Mouse (Mus musculus): ENCODE results near the gene Eif2b3.

Gene Eif2b3

GRCm38 (mm10) chr4:117094626-117095361, 75.6 kb downstream of the Eif2b3 start:
- no peak for DNase-seq (ENCODE audit: low read depth, low spot score)

- peak; percentile 42 for DNase-seq (ENCODE audit: low read depth, low spot score)
Observed at GRCm38 (mm10) chr4:117095551-117096452, 76.6 kb downstream of the Eif2b3 start, which contains the start of gene Ptch2. Ptch2 (plus strand) TSS chr4:117096075.

DNA sequence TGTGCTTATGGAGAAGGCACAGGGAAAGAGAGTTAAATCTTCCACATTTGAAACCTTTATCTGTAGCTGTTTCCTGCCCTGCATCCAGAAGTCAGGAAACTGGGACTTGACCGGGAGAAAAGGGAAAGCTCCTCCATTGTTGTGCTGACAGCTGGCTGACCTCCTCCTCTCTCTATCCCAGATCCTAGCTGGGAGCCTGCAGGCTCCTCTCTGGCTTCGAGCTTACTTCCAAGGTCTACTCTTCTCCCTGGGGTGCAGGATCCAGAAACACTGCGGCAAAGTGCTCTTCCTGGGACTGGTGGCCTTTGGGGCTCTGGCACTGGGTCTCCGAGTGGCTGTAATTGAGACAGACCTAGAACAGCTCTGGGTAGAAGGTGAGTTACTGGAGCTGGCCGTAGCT, 77.5 kb downstream of the Eif2b3 start:
- DNase-seq (ENCODE audit: low read depth, low spot score) = no peak

DNA sequence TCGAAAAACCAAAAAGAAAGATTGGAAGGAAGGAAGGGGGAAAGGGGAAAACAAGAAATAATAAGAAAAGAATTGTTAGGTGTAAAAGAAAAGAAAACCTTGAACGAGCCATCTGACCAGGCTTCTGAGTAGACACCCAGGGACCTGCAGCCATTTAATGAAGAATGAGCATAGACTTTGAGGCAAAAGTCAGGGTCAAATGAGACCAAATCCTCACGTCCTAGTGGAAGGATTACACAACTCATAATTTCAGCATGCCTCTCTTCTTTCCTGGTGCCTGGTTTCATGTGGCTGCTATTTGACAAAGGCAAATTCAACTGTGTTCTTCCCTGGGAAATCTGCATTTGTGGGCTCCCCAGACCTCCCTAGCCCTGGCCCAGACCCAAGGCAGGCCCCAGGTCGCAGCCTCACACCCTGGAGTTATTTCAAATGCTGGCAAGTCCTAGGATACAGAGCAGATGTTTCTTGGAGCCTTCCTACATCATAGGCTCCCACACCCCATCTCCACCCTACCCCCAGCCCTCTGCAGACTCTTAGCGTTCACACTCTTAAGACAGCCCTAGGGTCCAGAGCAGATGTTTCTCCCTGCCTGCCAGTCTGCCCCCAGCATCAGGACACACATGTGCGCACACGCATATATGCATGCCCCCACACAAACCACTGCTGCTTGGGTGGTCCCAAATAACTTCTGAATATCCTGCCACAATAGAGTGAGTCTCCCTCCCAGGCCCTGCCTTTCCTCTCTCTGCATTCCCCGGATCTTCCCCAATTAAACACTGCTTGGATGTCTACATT, 79.0 kb downstream of the Eif2b3 start:
- DNase-seq (ENCODE audit: low read depth, low spot score) = no peak

DNA sequence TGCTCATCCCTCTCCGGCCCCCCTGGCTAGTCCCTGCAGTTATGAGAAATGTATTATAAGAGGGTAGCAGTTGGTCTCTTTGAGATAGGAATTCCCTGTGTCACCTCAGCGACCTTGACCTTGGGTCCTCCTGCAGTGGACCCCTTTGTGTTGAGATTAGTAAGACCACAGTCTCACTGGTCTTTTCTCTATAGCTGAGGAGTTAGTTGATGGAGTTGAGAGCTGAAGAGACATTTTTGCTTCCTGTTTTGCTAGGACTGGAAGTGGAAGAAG, 79.5 kb downstream of the Eif2b3 start:
- DNase-seq (ENCODE audit: low read depth, low spot score) = no peak

DNA sequence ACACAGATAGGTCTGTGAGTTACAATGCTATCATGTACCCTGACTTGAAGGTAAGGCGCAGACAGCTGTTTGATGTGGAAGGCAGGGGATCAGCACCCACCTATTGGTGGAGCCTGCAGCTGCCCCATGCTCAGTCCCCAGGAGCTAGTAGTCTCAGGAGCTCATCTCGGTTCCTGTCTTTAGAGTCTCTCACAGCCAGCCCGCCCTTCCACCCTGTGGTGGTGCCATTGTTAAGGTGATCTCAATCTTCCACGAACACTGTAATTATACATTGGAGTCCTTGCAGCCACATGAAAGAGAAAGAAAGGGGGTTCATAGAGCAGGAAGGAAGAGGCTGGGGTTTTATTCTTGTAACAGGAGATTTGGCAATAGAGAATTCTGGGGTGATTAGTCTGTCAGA, 80.8 kb downstream of the Eif2b3 start:
- no peak for DNase-seq (ENCODE audit: low read depth, low spot score)

DNA sequence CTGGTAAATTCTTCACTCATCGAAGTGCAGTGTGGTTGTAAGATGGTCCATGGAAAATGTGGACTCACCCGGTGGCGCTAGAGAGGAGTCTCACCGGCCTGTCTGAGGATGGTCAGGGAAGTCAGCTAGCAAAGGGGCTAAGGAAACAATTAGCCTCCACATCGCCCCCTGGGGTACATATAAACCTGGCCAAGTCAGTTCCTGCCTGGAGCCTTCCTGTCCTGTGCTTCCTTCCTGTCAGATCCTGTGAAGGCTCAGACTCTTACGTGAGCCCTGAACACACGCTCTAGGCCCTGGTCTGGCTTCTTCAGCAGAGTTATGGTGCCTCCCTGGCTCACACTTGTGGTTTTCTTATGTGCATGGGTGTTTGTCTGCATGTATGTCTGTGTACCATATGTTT, 82.0 kb downstream of the Eif2b3 start:
- DNase-seq (ENCODE audit: low read depth, low spot score) = no peak

DNA sequence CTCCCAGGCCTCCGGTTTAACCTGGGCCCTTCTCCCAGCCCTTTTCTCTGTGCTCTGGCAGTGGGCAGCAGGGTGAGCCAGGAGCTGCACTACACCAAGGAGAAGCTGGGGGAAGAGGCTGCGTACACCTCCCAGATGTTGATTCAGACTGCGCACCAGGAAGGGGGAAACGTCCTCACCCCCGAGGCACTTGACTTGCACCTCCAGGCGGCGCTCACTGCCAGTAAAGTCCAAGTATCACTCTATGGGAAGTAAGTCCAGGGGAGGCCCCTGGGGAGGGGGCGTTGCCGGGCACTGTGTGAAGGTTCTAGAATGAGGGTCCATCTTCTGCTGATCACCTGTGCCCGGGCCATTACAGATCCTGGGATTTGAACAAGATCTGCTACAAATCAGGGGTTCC, 85.5 kb downstream of the Eif2b3 start:
- DNase-seq (ENCODE audit: low read depth, low spot score) = no peak

DNA sequence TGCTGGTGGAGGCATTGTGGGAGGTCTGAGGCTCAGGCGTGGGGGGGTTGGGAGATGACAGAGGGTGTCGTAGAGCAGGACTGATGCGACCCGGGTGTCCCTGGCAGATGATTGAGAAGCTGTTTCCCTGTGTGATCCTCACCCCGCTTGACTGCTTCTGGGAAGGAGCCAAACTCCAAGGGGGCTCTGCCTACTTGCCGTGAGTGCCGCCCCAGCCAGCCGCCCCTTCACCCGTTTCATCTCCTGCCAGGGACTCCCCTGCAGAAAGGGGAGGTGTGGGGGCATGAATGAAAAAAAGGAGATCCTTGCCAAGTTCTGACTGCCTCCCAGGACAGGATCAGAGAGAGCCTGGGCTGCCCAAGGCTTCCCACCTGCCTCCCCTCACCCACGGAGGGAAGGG, 85.9 kb downstream of the Eif2b3 start:
- DNase-seq (ENCODE audit: low read depth, low spot score) = no peak

DNA sequence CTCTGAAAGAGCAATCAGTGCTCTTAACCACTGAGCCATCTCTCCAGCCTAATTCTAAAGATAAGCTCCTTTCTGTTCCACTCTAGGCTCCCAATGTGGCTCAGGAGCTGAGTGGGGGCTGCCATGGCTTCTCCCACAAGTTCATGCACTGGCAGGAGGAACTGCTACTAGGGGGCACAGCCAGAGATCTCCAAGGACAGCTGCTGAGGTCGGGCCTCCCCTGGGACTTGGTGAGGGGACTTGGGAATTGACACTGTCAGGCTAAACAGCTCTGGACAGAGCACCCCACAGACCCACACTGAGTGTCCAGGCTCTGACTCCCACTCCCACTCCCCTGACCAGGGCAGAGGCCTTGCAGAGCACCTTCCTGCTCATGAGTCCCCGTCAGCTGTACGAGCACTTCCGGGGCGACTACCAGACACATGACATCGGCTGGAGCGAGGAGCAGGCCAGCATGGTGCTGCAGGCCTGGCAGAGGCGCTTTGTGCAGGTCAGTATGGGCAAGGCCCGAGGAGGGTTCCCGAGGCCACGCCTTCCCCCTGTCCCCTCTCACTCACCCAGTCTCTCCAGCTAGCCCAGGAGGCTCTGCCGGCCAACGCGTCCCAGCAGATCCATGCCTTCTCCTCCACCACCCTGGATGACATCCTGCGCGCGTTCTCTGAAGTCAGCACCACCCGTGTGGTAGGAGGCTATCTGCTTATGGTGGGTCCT, 88.8 kb downstream of the Eif2b3 start:
- DNase-seq (ENCODE audit: low read depth, low spot score) = no peak

DNA sequence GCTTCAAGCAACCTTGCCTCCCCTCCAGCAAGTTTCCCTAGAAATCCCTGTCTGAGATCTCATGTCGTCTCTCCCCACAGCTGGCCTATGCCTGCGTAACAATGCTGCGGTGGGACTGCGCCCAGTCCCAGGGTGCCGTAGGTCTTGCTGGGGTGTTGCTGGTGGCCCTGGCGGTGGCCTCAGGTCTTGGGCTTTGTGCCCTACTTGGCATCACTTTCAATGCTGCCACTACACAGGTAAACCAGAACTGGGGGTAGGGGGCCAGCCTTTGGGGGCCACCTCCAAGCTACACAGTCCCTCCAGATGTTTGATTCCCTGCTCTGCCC, 89.3 kb downstream of the Eif2b3 start:
- DNase-seq (ENCODE audit: low read depth, low spot score) = no peak

GRCm38 (mm10) chr4:117109330-117109729, 90.1 kb downstream of the Eif2b3 start:
- no peak for DNase-seq (ENCODE audit: low read depth, low spot score)

DNA sequence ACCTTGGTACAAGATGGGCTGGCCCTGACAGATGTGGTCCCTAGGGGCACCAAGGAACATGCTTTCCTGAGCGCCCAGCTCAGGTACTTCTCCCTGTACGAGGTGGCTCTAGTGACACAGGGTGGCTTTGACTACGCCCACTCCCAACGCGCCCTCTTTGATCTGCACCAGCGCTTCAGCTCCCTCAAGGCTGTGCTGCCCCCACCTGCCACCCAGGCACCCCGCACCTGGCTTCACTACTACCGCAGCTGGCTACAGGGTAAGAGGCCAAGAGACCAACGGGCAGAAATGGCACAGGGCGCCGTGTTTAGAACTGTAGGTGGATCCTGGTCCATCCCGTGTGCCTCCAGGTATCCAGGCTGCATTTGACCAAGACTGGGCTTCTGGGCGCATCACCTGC, 91.0 kb downstream of the Eif2b3 start:
- DNase-seq (ENCODE audit: low read depth, low spot score) = no peak

DNA sequence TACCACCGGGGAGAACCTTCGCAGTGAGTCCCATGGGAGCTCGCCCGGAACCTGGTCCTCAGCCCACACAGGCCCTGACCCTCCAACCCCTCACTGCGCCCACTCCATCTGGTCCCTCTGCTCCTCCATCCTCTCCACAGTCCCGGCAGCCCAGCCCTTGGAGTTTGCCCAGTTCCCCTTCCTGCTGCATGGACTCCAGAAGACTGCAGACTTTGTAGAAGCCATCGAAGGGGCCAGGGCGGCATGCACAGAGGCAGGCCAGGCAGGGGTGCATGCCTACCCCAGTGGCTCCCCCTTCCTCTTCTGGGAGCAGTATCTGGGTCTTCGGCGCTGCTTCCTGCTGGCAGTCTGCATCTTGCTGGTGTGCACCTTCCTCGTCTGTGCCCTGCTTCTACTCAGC, 91.8 kb downstream of the Eif2b3 start:
- DNase-seq (ENCODE audit: low read depth, low spot score) = no peak

- no peak for DNase-seq (ENCODE audit: low read depth, low spot score)
Observed at GRCm38 (mm10) chr4:117113237-117113636, 94.0 kb downstream of the Eif2b3 start.

DNA sequence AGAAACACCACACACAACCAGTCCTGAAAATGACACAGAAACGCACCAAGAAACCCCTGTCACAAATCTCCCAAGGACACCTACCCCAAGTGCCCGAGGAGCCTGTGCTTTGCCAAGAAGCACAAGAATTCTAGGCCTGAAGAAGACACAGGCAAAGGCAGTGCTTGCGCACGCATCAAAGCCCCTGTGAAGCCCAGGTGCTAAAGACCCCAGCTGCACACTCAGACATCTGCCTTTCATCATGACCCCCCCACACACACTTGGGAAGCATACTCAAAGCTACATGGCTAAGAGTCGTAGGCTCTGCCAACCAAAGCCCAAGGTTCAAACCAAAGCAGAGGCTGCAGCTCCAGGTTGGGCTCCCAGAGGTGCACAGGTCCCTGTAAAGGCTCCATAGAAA, 96.4 kb downstream of the Eif2b3 start:
- no peak for DNase-seq (ENCODE audit: low read depth, low spot score)

- DNase-seq (ENCODE audit: low read depth, low spot score) = no peak
Observed at GRCm38 (mm10) chr4:117117931-117118330, 98.7 kb downstream of the Eif2b3 start.

DNA sequence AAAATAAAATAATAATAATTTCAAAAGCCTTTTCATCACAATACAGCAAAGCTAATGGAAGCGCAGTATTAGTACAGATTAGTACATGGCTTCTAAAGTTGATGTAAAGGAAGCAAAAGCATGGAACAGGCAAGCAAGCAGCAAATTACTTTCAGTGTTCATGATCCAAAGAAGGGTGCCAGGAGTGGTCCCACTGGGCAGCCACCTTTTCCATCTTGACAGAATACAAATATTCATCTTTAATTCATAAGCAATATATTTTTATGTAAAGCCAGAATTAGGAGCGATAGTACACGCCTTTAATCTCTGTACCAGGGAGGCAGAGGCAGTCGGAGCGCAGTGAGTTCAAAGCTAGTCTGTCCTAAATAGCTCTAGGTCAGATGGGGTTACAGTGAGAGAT, 100.4 kb downstream of the Eif2b3 start:
- no peak for DNase-seq (ENCODE audit: low read depth, low spot score)

GRCm38 (mm10) chr4:117120052-117120444, 100.8 kb downstream of the Eif2b3 start:
- DNase-seq (ENCODE audit: low read depth, low spot score) = no peak

DNA sequence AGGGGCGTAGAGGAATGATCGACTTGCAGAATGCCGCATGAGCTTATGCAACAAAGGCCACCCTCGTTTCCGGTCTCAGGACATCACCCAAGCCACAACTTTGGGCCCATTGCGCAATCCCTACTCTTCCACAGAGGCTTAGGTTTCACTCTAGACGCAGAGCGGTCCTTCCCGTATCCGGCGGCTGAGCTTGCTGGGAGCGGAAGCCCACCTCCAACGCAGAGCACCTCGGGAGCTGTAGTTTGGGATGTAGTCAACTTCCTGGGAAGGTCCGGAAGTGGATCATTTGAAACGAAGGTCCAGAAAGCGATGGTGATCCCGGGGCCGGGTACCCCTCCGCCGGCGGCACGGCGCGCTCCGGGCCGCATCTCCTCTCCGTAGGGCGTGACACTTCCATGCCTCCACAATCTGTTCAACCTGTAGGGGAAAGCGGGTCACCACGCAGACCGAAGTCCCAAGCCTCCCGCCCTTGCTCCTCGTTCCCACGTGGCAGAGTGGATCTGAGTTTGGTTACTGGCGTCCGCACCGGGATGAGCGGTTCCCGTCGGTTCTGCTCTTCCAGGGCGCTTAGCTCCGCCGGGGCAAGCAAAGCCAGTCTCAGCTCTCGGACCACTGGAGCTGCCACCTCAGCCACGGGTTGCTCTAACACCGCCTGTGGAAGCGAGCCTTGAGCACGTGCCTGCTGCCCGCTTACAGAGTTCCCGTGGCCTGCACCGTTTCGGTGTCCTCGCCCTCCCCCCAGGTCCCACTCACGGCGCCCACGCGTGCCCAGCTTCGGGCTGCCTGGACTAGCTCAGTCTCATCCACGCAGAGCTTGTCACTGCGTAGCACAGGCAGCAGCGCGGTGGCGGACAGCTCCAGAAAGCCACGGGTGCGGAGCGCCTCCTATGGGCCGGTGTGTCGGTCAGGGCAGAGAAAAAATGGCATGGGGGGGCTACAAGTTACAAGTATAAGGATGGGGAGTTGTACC, 101.5 kb downstream of the Eif2b3 start:
- peak; percentile 90 for DNase-seq (ENCODE audit: low read depth, low spot score)

DNA sequence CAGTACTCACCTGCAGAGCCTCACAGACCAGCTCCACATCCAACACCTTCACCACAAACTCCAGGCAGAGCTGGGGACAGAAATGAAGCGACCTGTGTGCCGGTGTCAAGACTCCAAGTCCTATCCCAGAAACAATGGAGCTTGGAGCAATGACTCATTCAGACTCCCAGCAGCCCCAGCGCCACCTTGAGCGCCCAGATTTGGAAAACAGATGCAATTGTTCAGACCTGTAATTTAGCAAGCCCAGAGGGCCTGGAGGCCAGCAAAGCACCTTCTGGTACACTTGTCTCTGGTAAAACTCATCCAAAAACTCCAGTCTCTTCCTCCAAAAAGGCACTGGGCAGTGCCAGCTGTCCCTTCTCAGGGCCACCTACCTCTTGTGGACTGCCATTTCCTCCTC, 103.0 kb downstream of the Eif2b3 start:
- no peak for DNase-seq (ENCODE audit: low read depth, low spot score)
